Mouse (Mus musculus) T-helper 17 cell (primary cell): Measurements from ENCODE around the gene Slc39a7.
"Not testable (repeated sequence)": the region's sequence is repeated elsewhere in the genome, so short reads cannot be mapped to it uniquely, and the experiment has no call there.

Experiments used
- in situ Hi-C, 2 experiments: fragments of 300-600 bp; cut with MboI, MseI; formaldehyde crosslinking; loops; 1 replicate in 1 of 2; 2 replicates in 1 of 2; pipeline ENCODE4 v1.15.1; 2025; ENCODE audit warnings: high pct_unique_total_duplicates in 2 of 2

Slc39a7 gene

DNA sequence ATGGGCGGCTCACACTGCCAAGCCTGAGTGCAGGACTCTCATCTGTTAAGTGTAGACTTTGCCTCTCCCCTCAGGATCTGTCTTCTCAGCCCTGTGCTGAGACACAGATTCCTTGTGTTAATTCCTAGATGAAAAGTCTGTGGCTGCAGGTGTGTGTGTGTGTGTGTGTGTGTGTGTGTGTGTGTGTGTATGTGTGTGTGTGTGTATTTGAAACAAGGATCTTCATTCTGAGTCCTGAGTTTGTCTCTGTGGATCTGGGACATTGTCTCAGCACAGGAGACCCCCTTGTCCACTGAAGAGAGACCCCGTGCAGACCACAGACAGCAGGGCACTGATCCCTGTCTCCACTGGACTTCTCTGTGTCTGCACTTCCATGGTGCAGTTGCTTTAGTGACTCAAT is 30.7 kb downstream of the Slc39a7 start:
- in situ Hi-C loops: not testable (repeated sequence)

DNA sequence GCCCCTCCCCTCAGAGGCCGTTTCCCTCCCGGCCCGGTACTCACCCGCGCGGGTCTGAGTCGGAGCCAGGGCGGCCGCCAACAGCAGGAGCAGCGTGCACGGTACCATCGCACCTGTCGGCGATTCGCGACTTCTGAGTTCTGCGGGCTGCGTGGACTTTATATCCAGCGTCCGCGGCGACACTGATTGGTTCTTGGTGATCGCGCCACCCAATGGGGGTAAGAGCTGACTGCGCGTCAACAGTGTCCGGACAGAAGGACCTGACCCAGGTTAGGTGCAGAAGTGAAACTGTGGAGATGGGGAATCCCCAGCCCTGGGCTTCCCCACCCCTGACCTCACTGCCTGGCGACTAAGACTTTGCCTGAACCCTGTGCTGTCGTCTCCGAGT is 31.3 kb downstream of the Slc39a7 start, which contains the start of gene H2-K1:
Gene H2-K1 (minus strand): TSS at position 198 of the 388 bp plus-strand sequence.
- in situ Hi-C loops: no loop called here

DNA sequence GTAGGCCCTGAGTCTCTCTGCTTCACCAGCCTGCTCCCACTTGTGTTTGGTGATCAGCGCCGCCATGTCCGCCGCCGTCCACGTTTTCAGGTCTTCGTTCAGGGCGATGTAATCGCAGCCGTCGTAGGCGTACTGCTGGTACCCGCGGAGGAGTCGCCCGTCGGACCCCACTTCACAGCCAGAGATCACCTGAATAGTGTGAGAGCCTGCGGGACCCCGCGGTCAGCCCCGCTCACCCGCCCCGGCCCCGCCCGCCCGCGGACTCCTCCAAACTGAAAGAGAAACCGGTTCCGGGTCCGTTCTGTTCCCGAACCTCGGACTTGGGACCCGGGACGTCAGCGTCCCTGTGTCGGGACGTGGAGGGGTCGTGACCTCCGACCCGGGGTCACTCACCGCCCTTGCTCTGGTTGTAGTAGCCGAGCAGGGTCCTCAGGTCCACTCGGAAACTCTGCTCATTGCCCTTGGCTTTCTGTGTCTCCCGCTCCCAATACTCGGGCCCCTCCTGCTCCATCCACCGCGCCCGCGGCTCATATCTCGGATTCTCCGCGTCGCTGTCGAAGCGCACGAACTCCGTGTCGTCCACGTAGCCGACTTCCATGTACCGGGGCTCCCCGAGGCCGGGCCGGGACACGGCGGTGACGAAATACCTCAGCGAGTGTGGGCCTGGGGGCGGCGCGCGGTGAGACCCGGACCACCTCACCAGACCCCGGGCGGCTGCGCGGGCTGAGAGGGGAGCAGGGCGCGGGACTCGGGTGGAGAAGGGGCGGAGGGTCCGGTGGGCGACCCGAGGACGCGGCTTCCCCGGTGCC is 31.9 kb downstream of the Slc39a7 start:
- in situ Hi-C loops: loop anchor here in 1 of 2 experiments (5.0 to 25.0 kb wide), 2 partner anchors 1388 to 1473 kb away; partner anchors contain the start of genes H2-Q10 and H2-Q4

DNA sequence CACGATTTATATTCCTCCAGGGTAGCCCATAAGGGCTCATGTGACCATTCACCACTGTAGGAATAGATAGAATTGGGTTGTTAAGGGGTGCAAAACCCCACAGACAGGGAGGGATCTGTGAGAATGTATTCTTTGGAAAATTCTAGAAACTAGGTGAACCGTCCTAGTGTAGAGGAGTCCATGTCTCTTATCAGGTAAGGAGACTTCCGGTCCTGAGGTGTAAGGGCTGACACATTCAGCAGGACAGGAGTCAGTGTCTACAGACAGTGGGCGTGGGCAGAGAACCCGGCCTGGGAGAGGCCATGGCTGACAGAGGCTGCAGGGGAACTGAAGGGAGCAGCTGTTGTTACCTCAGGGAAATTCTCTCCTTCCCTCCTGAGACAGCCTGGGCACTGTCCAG is 32.8 kb downstream of the Slc39a7 start:
- in situ Hi-C loops: loop anchor here in 1 of 2 experiments (5.0 to 25.0 kb wide), 2 partner anchors 1389 to 1474 kb away; partner anchors contain the start of genes H2-Q10 and H2-Q4

DNA sequence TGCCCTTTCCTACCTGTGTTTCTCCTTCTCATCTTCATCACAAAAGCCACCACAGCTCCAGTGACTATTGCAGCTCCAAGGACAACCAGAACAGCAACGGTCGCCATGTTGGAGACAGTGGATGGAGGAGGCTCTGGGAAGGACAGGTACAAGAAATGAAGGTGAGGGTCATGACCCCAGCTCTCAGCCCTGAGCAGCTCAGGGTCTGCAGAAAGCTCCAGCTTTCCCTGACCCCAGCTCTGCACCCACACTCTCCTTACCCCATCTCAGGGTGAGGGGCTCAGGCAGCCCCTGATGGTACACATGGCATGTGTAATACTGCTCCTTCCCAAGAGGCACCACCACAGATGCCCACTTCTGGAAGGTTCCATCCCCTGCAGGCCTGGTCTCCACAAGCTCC is 34.5 kb downstream of the Slc39a7 start:
- in situ Hi-C loops: loop anchor here in 1 of 2 experiments (5.0 to 25.0 kb wide), 2 partner anchors 1390 to 1475 kb away; partner anchors contain the start of genes H2-Q10 and H2-Q4

DNA sequence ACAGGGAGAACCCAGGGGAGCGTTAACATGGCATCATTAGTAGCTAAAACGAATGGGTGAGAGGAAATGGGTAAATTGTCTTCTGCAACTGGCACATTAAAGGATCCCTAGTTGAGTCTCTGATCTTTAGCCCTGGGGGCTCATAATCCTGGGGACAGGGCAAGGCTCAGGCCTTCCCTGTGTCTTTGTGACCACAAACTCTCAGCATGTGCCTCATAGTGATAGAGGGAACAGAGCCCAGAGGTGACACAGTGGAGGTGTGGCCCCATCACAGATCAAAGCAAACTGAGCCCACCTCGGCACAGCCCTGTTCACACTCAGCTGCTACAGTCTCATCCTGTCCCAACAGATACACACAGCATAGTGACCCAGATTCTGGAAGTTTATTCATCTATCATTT is 35.8 kb downstream of the Slc39a7 start:
- in situ Hi-C loops: loop anchor here in 1 of 2 experiments (5.0 to 25.0 kb wide), 2 partner anchors 1392 to 1477 kb away; partner anchors contain the start of genes H2-Q10 and H2-Q4

DNA sequence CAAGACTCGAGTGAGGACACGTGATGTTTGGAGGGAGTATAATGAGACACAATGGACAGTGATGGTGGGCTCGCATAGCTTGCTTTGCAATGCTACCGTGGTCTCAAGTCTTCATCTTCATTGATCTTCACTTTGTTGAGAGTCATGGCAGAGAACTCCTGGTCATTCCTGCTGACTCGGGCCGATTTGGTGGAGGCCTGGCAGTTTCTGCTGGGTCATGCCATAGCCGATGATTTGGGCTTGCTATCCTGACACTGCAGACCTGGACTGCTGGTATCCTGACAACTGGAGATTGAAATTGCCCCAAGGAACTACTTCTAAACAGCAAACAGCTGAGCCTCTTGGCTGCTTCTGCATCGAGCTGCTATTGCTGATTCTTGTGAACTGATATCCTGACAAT is 36.5 kb downstream of the Slc39a7 start:
- in situ Hi-C loops: loop anchor here in 1 of 2 experiments (5.0 to 25.0 kb wide), 2 partner anchors 1392 to 1477 kb away; partner anchors contain the start of genes H2-Q10 and H2-Q4

DNA sequence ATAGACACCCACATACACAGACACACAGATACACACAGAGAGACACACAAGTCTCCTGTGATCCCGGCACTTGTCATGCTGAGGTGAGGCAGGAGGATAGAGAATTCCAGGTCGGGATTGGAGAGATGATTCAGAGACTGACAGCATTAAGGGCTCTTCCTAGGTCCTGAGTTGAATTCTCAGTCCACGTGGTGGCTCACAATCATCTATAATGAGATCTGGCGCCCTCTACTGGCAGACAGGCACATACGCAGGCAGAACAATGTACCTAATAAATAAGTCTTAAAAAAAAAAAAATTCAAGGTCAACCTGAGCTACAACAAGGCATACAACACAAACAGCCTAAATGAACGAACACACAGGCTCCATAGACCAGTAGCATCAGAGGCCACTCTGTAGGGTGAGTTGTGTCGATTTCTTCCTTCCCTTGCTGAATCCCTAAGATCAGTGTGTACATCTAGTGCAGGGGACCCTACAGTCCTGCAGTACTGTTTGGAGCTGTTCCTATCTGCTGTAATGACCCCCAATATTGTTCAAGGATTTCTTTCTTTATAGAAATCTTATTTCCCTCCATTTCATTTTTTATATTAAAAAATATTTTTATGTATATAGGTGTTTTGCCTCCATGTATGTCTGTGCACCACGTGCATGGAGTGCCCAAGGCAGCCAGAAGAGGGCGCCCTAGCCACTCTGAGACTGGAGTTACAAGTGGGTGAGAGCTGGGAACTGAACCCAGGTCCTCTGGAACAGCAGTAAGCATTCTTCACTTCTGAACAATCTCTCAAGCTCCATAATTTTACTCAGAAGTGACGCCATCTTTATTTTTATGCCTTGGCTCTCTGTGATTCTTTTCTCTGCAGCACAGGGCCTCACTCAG is 39.5 kb downstream of the Slc39a7 start:
- in situ Hi-C loops: loop anchor here in 1 of 2 experiments (25.0 kb wide), 1 partner anchor 1395 kb away; the partner anchor contains the start of gene H2-Q4

DNA sequence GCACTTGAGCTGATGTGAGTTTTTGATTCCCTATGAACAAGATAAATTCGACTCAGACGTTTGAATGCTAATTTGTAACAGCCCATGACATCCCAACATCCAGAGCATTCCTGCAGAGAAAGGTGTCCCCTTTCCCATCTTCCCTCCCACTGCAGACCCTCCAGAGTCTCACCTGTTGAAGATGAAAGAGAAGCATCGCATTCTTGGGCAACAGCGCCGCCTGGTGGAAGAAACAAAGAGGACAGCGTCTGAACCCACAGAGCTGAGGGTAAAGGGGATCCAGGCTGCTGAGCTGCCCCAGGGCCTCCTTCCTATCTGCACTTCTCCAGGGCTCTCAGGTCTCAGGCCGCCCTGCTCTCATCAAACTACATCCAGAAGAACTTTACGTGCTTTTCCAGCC is 49.3 kb downstream of the Slc39a7 start:
- in situ Hi-C loops: loop anchor here (10.0 to 25.0 kb wide), 2 partner anchors 1405 to 1473 kb away; partner anchors contain the start of gene H2-Q4 (in 1 of the 2)

DNA sequence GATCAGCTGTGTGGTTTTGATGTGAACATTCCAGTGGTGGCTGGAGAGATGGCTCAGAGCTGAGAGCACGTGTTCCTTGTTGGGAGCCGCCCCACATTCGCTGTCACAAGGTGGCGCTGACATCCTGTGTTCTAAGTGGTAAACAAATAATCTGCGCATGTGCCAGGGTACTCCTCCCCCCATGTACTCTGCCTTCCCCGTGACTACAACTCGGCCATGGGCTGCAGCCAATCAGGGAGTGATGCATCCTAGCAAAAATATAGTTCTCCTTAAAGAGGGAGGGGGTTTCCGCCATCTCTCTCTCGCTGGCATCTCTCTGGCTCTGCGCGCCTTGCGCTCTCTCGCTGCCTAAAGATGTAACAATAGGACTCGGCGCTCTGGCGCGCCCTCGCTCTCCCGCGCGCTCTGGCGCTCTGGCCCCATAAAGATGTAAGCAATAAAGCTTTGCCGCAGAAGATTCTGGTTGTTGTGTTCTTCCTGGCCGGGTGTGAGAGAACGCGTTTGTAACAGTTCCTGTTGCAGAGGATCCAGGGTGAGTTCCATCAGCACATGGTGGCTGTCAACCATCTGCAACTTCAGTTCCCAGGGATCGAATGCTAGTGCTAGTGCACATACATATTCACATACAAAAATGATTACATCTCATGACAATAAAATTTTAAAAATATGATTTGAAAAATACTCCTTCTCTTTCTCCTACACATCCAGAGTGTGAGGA is 50.1 kb downstream of the Slc39a7 start:
- in situ Hi-C loops: loop anchor here (10.0 to 25.0 kb wide), 2 partner anchors 1406 to 1473 kb away; partner anchors contain the start of gene H2-Q4 (in 1 of the 2)

DNA sequence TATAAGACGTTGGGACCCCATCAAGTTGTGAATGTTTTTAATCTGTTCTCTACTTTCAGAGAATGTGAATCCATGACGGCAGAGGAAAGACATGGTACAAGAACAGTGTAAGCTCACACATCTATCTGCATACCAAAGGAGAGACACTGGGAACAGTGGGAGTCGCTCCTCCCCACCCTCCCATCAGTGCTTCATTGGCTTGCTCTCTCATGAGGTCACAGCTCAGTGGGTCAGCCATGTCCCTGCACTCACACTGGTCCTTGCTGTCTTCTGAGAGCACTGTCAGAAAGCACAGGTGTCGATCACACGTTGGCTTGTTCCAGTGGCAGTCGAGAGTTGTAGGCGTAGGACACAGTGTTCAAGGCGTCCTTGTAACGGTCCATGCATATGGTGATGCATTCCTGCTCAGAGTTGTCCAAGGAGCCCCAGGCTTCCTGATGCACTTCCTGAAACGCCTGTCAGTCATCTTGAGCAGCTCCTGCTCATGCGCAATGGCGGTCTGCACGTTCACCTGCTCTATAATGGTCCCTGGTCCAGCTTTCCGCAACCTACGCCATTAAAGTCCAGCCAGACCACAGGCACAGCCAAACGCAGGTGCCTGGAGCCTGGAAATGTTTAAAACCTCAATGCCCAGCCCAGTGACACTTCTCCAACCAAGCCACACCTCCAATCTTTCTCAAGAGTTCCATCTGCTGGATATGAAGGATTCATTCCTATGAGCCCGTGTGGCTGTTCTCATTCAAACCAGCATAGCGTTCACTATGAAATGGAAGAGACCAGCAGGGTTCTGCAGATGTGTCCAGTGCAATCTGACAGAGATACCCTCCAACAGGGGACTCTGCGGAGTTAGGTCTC is 51.1 kb downstream of the Slc39a7 start:
- in situ Hi-C loops: loop anchor here (10.0 to 25.0 kb wide), 2 partner anchors 1407 to 1474 kb away; partner anchors contain the start of gene H2-Q4 (in 1 of the 2)

DNA sequence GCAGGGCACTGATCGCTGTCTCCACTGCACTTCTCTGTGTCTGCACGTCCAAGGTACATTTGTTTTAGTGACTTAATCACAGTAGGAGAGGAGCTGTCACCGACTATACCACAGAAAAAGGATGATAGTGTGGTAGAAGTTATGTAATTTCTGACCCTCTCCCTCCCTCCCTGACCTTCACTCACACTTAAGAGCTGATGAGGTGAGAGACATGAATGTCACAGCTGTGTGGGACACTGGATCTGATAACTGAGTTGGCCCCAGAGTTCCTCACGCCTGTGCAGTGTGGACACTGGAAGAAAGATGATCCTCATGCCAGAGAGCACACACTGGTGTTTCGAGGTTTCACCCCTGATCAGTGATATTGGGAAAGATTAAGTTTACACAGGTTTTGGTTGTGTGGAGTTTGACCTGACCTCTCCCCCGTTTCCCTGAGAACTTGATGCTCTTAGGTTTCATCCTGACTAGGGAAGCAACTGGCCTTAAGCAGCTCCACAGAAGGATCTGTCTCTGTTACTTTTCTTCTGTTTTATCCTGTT is 51.9 kb downstream of the Slc39a7 start:
- in situ Hi-C loops: loop anchor here (10.0 to 25.0 kb wide), 2 partner anchors 1408 to 1475 kb away; partner anchors contain the start of gene H2-Q4 (in 1 of the 2)

DNA sequence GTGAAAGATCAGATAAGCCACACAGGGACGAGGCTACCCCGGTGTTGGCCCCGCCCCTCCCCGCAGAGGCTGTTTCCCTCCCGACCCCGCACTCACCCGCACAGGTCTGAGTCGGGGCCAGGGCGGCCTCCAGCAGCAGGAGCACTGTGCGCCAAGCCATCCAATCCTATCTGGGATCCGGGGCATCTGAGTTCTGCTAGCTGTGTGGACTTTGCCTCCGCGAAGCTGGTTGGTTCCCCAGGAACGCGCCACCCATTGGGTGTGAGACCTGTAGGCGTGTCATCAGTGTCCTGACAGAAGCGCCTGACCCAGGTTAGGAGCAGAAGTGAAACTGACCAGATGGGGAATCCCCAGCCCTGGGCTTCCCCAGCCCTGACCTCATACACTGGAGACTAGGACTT is 52.9 kb downstream of the Slc39a7 start:
- in situ Hi-C loops: loop anchor here in 1 of 2 experiments (25.0 kb wide), 1 partner anchor 1409 kb away; the partner anchor contains the start of gene H2-Q4
